Mouse (Mus musculus) neural tube, embryonic 11.5 days (tissue): ENCODE data around the gene Lcorl. TPM values are rescaled to one million over a fixed set of nuclear protein-coding genes. Genes with fewer than 3 reads are reported as not detected.

ENCODE experiments used
- ATAC-seq: fragments of 200-750 bp; cut with Nextera tagmentation; 2 replicates; pipeline ENCODE4 v1.8.0; 2017; ENCODE audit warnings: moderate number of reproducible peaks, mild to moderate bottlenecking, moderate TSS enrichment, moderate library complexity; ENCODE audit not compliant: insufficient read depth, low FRiP score, low TSS enrichment
- DNase-seq: peaks from one replicate; pipeline ENCODE4 v3.0.0-alpha.2; 2015; ENCODE audit warnings: low spot score
- H3K27ac ChIP-seq: fragments of 300-500 bp; sonication (generic); 2 replicates; pipeline ENCODE4 v1.5.1; 2014; ENCODE audit warnings: low read depth, mild to moderate bottlenecking, low read length
- H3K27me3 ChIP-seq: fragments of 300-500 bp; sonication (generic); 2 replicates; pipeline ENCODE4 v1.6.1; 2014; ENCODE audit warnings: mild to moderate bottlenecking, low read length, mixed read lengths; ENCODE audit not compliant: control insufficient read depth, insufficient read depth
- H3K36me3 ChIP-seq: fragments of 300-500 bp; sonication (generic); 2 replicates; pipeline ENCODE4 v1.6.1; 2014; ENCODE audit warnings: mild to moderate bottlenecking, low read length, moderate library complexity, mixed read lengths; ENCODE audit not compliant: control insufficient read depth, insufficient read depth
- H3K4me1 ChIP-seq: fragments of 300-500 bp; sonication (generic); 2 replicates; pipeline ENCODE4 v1.6.1; 2014; ENCODE audit warnings: low read length, mixed read lengths; ENCODE audit not compliant: control insufficient read depth, insufficient read depth
- H3K4me2 ChIP-seq: fragments of 300-500 bp; sonication (generic); 2 replicates; pipeline ENCODE4 v1.6.1; 2014; ENCODE audit warnings: low read depth, mild to moderate bottlenecking, moderate library complexity
- H3K4me3 ChIP-seq: fragments of 300-500 bp; sonication (generic); 2 replicates; pipeline ENCODE4 v1.5.1; 2014; ENCODE audit warnings: low read depth, low read length
- H3K9ac ChIP-seq: fragments of 300-500 bp; sonication (generic); 2 replicates; pipeline ENCODE4 v1.6.1; 2014; ENCODE audit warnings: mild to moderate bottlenecking, low read length
- H3K9me3 ChIP-seq: fragments of 300-500 bp; sonication (generic); 2 replicates; pipeline ENCODE4 v1.6.1; 2016; ENCODE audit warnings: low read length; ENCODE audit not compliant: control insufficient read depth
- WGBS: fragments of 180-500 bp; shearing (Covaris S2); extraction: QIAGEN DNeasy Blood & Tissue Kit; methylation state at CpG from one replicate; pipeline ENCODE4 v1.1.7; 2014; 5-methylcytosine and 5-hydroxymethylcytosine counted together
- polyA plus RNA-seq: library from polyadenylated mRNA; unstranded; fragments of >200 nt; fragmentation: Nextera tagmentation; extraction: Ambion mirVana; gene quantifications from 2 replicates; pipeline ENCODE4 v1.2.1, GENCODE M21; 2014

Gene Lcorl
- polyA plus RNA-seq, 1 experiment from 2014 or later = 47.5 TPM

- ATAC-seq = no peak
- no peak for DNase-seq
Measured at GRCm38 (mm10) chr5:45757502-45758121, 99.8 kb downstream of the Lcorl start.

GRCm38 (mm10) chr5:45737911-45738310 lies 119.5 kb downstream of the Lcorl start:
- no peaks in the 10 kb centered on the region for H3K36me3 ChIP-seq
- H3K4me3 ChIP-seq = no peak overlapping the region
- DNase-seq (no peak), ATAC-seq (no peak)
- H3K27me3 ChIP-seq = no peaks in the 10 kb centered on the region
- H3K4me2 ChIP-seq = no peak overlapping the region
- H3K9me3 ChIP-seq = no peaks in the 10 kb centered on the region
- no peak overlapping the region for H3K9ac ChIP-seq
- H3K27ac ChIP-seq = no peak overlapping the region
- H3K4me1 ChIP-seq = no peaks in the 10 kb centered on the region
- 94% methylated on average over 1 of the region's 1 CpGs for WGBS

More at GRCm38 (mm10) chr5:45757502-45758121, 99.8 kb downstream of the Lcorl start:
- Histone ChIP-seq H3K36me3 (no peaks in the 10 kb centered on the region), H3K4me3 (no peak overlapping the region), H3K27me3 (no peaks in the 10 kb centered on the region), H3K4me2 (no peak overlapping the region), H3K27ac (no peak overlapping the region), H3K9ac (no peak overlapping the region), H3K9me3 (no peaks in the 10 kb centered on the region), H3K4me1 (no peaks in the 10 kb centered on the region)
- 86% methylated on average over 4 of the region's 4 CpGs for WGBS

GRCm38 (mm10) chr5:45733751-45734150 lies 123.7 kb downstream of the Lcorl start:
- Histone ChIP-seq H3K9me3 (no peaks in the 10 kb centered on the region), H3K4me1 (no peaks in the 10 kb centered on the region), H3K4me2 (no peak overlapping the region), H3K9ac (no peak overlapping the region), H3K4me3 (no peak overlapping the region), H3K27ac (no peak overlapping the region), H3K27me3 (no peaks in the 10 kb centered on the region), H3K36me3 (no peaks in the 10 kb centered on the region)
- WGBS = 86% methylated on average over 2 of the region's 2 CpGs
- no peak for ATAC-seq
- DNase-seq = no peak

- DNase-seq (no peak), ATAC-seq (no peak)
- WGBS = 88% methylated on average over 6 of the region's 6 CpGs
- Histone ChIP-seq H3K36me3 (no peaks in the 10 kb centered on the region), H3K27me3 (no peaks in the 10 kb centered on the region), H3K4me2 (no peak overlapping the region), H3K9me3 (no peaks in the 10 kb centered on the region), H3K4me1 (no peaks in the 10 kb centered on the region), H3K9ac (no peak overlapping the region), H3K27ac (no peak overlapping the region), H3K4me3 (no peak overlapping the region)
Measured at GRCm38 (mm10) chr5:45718848-45719488, 138.4 kb downstream of the Lcorl start.

- Histone ChIP-seq H3K27me3 (no peaks in the 10 kb centered on the region), H3K9me3 (no peaks in the 10 kb centered on the region), H3K4me2 (no peak overlapping the region), H3K4me1 (no peaks in the 10 kb centered on the region), H3K27ac (no peak overlapping the region), H3K36me3 (no peaks in the 10 kb centered on the region), H3K4me3 (no peak overlapping the region), H3K9ac (no peak overlapping the region)
- DNase-seq = no peak
- no peak for ATAC-seq
- WGBS = 92% methylated on average over 2 of the region's 2 CpGs
Measured at GRCm38 (mm10) chr5:45709653-45710052, 147.8 kb downstream of the Lcorl start.

GRCm38 (mm10) chr5:45706811-45707210 lies 150.6 kb downstream of the Lcorl start:
- no peaks in the 10 kb centered on the region for H3K9me3 ChIP-seq
- no peak overlapping the region for H3K4me2 ChIP-seq
- H3K4me3 ChIP-seq = no peak overlapping the region
- 93% methylated on average over 2 of the region's 2 CpGs for WGBS
- no peak overlapping the region for H3K9ac ChIP-seq
- no peaks in the 10 kb centered on the region; the same call in 1 of the 2 replicates for H3K36me3 ChIP-seq
- H3K4me1 ChIP-seq = no peaks in the 10 kb centered on the region
- no peaks in the 10 kb centered on the region for H3K27me3 ChIP-seq
- DNase-seq (no peak), ATAC-seq (no peak)
- H3K27ac ChIP-seq = no peak overlapping the region

GRCm38 (mm10) chr5:45691678-45692077 lies 165.7 kb downstream of the Lcorl start:
- Histone ChIP-seq H3K36me3 (peaks cover 2% of the 10 kb centered on the region; the same call in 1 of the 2 replicates), H3K27me3 (no peaks in the 10 kb centered on the region), H3K4me3 (no peak overlapping the region), H3K4me1 (no peaks in the 10 kb centered on the region), H3K27ac (no peak overlapping the region), H3K4me2 (no peak overlapping the region), H3K9me3 (no peaks in the 10 kb centered on the region), H3K9ac (no peak overlapping the region)
- 91% methylated on average over 6 of the region's 6 CpGs for WGBS
- ATAC-seq (no peak), DNase-seq (no peak)

GRCm38 (mm10) chr5:45690802-45691201 lies 166.6 kb downstream of the Lcorl start:
- no peak overlapping the region for H3K4me3 ChIP-seq
- H3K27ac ChIP-seq = no peak overlapping the region
- no peaks in the 10 kb centered on the region for H3K9me3 ChIP-seq
- WGBS = 88% methylated on average over 2 of the region's 2 CpGs
- no peaks in the 10 kb centered on the region for H3K4me1 ChIP-seq
- peaks cover 2% of the 10 kb centered on the region; the same call in 1 of the 2 replicates for H3K36me3 ChIP-seq
- H3K9ac ChIP-seq = no peak overlapping the region
- DNase-seq (no peak), ATAC-seq (no peak)
- H3K4me2 ChIP-seq = no peak overlapping the region
- H3K27me3 ChIP-seq = no peaks in the 10 kb centered on the region

- ATAC-seq (no peak), DNase-seq (no peak)
- Histone ChIP-seq H3K4me2 (no peak overlapping the region), H3K27ac (no peak overlapping the region), H3K27me3 (no peaks in the 10 kb centered on the region), H3K9ac (no peak overlapping the region), H3K36me3 (no peaks in the 10 kb centered on the region), H3K4me1 (no peaks in the 10 kb centered on the region), H3K9me3 (no peaks in the 10 kb centered on the region), H3K4me3 (no peak overlapping the region)
- WGBS = 81% methylated on average over 4 of the region's 4 CpGs
Measured at GRCm38 (mm10) chr5:45689152-45689551, 168.3 kb downstream of the Lcorl start.
